Mouse (Mus musculus) liver, embryonic 15.5 days (tissue): ENCODE results near the gene Plrg1. TPM values are rescaled to one million over a fixed set of nuclear protein-coding genes. Genes with fewer than 3 reads are reported as not detected.

ENCODE experiments used
- ATAC-seq: fragments of 200-750 bp; cut with Nextera tagmentation; 2 replicates; pipeline ENCODE4 v1.8.0; 2017; ENCODE audit warnings: moderate number of reproducible peaks, mild to moderate bottlenecking, moderate library complexity; ENCODE audit not compliant: insufficient read depth
- H3K27ac ChIP-seq: fragments of 300-500 bp; sonication (generic); replicated peaks from 2 replicates; pipeline ENCODE4 v1.5.1; 2015; ENCODE audit warnings: mild to moderate bottlenecking, inconsistent platforms
- H3K27me3 ChIP-seq: fragments of 300-500 bp; sonication (generic); 2 replicates; pipeline ENCODE4 v1.6.1; 2015; ENCODE audit warnings: mild to moderate bottlenecking, inconsistent platforms
- H3K36me3 ChIP-seq: fragments of 300-500 bp; sonication (generic); replicated peaks from 2 replicates; pipeline ENCODE4 v1.6.1; 2015; ENCODE audit warnings: moderate library complexity, mild to moderate bottlenecking, inconsistent platforms
- H3K4me1 ChIP-seq: fragments of 300-500 bp; sonication (generic); replicated peaks from 2 replicates; pipeline ENCODE4 v1.6.1; 2015; ENCODE audit warnings: inconsistent platforms
- H3K4me2 ChIP-seq: fragments of 300-500 bp; sonication (generic); 2 replicates; pipeline ENCODE4 v1.6.1; 2015; ENCODE audit warnings: moderate library complexity, mild to moderate bottlenecking, inconsistent platforms
- H3K4me3 ChIP-seq: fragments of 300-500 bp; sonication (generic); replicated peaks from 2 replicates; pipeline ENCODE4 v1.5.1; 2015; ENCODE audit warnings: mild to moderate bottlenecking, inconsistent platforms
- H3K9ac ChIP-seq: fragments of 300-500 bp; sonication (generic); 2 replicates; pipeline ENCODE4 v1.6.1; 2015; ENCODE audit warnings: moderate library complexity, mild to moderate bottlenecking, inconsistent platforms
- H3K9me3 ChIP-seq: fragments of 300-500 bp; sonication (generic); replicated peaks from 2 replicates; pipeline ENCODE4 v1.6.1; 2016; ENCODE audit warnings: inconsistent platforms
- WGBS: fragments of 180-500 bp; shearing (Covaris S2); methylation state at CpG from one replicate; pipeline ENCODE4 v1.1.7; 2015; ENCODE audit warnings: mixed read lengths; ENCODE audit not compliant: insufficient replicate concordance; 5-methylcytosine and 5-hydroxymethylcytosine counted together
- polyA plus RNA-seq: library from polyadenylated mRNA; unstranded; fragments of >200 nt; fragmentation: Nextera tagmentation; extraction: Ambion mirVana; gene quantifications from 2 replicates; pipeline ENCODE4 v1.2.1, GENCODE M21; 2015

Plrg1 gene
- polyA plus RNA-seq: 41.9 and 46.0 TPM in 2 replicates

- Histone ChIP-seq H3K27me3 (no peaks in the 10 kb centered on the region), H3K4me3 (peak within 1 kb of the TSS; percentile 92), H3K4me2 (peak within 1 kb of the TSS; percentile 81), H3K9ac (peak within 1 kb of the TSS; percentile 82), H3K4me1 (peaks cover 36% of the 10 kb centered on the region), H3K27ac (peak within 1 kb of the TSS; percentile 81), H3K9me3 (no peaks in the 10 kb centered on the region), H3K36me3 (peaks cover 35% of the 10 kb centered on the region)
- ATAC-seq: peak; percentile 96
- under 1% methylated on average over 61 of the region's 61 CpGs for WGBS
These were observed at the start of gene Plrg1 for GRCm38 (mm10) chr3:83055281-83056038. TSS of gene Plrg1 (plus strand) at chr3:83055522.

- Histone ChIP-seq H3K4me1 (no peaks in the 10 kb centered on the region), H3K36me3 (no peaks in the 10 kb centered on the region), H3K27me3 (no peaks in the 10 kb centered on the region), H3K4me3 (peak within 1 kb of the TSS; percentile 32), H3K27ac (peak within 1 kb of the TSS; percentile 72), H3K9me3 (no peaks in the 10 kb centered on the region), H3K9ac (peak within 1 kb of the TSS; percentile 6; the same call in 1 of the 2 replicates), H3K4me2 (peak within 1 kb of the TSS; percentile 21; the same call in 1 of the 2 replicates)
- 27% methylated on average over 7 of the region's 7 CpGs for WGBS
- peak; percentile 74 for ATAC-seq
These were observed 47.8 kb upstream of the Plrg1 start, which contains the start of gene Fgg for GRCm38 (mm10) chr3:83007557-83007956. TSS of gene Fgg (plus strand) at chr3:83007724.

GRCm38 (mm10) chr3:83010291-83010690 is 45.0 kb upstream of the Plrg1 start:
- no peak overlapping the region for H3K9ac ChIP-seq
- no peaks in the 10 kb centered on the region for H3K27me3 ChIP-seq
- H3K27ac ChIP-seq: no peak overlapping the region
- no peaks in the 10 kb centered on the region for H3K4me1 ChIP-seq
- ATAC-seq: no peak
- peak overlapping the region; percentile 32 for H3K4me3 ChIP-seq
- WGBS: 42% methylated on average over 11 of the region's 11 CpGs
- no peaks in the 10 kb centered on the region for H3K9me3 ChIP-seq
- peak overlapping the region; percentile 42 for H3K4me2 ChIP-seq
- H3K36me3 ChIP-seq: no peaks in the 10 kb centered on the region

- 52% methylated on average over 4 of the region's 4 CpGs for WGBS
These were observed 44.2 kb upstream of the Plrg1 start for GRCm38 (mm10) chr3:83011136-83011535.

GRCm38 (mm10) chr3:83011565-83011964 is 43.8 kb upstream of the Plrg1 start:
- no peaks in the 10 kb centered on the region for H3K27me3 ChIP-seq
- H3K4me1 ChIP-seq: no peaks in the 10 kb centered on the region
- no peak overlapping the region for H3K9ac ChIP-seq
- 55% methylated on average over 4 of the region's 4 CpGs for WGBS
- no peaks in the 10 kb centered on the region for H3K9me3 ChIP-seq
- no peaks in the 10 kb centered on the region for H3K36me3 ChIP-seq
- 0 out of 2 replicates have a peak overlapping the region, but pooled peaks have one; percentile 5 for H3K4me3 ChIP-seq
- no peak overlapping the region for H3K27ac ChIP-seq
- peak overlapping the region; percentile 42 for H3K4me2 ChIP-seq
- ATAC-seq: no peak

More at GRCm38 (mm10) chr3:83011136-83011535, 44.2 kb upstream of the Plrg1 start:
- H3K4me3 ChIP-seq: 0 out of 2 replicates have a peak overlapping the region, but pooled peaks have one; percentile 5
- ATAC-seq: no peak
- H3K27ac ChIP-seq: no peak overlapping the region
- H3K4me2 ChIP-seq: peak overlapping the region; percentile 42
- H3K36me3 ChIP-seq: no peaks in the 10 kb centered on the region
- H3K9ac ChIP-seq: no peak overlapping the region
- H3K27me3 ChIP-seq: no peaks in the 10 kb centered on the region
- no peaks in the 10 kb centered on the region for H3K9me3 ChIP-seq
- H3K4me1 ChIP-seq: no peaks in the 10 kb centered on the region

- H3K9ac ChIP-seq: no peak overlapping the region
- H3K27me3 ChIP-seq: no peaks in the 10 kb centered on the region
- H3K9me3 ChIP-seq: no peaks in the 10 kb centered on the region
- ATAC-seq: no peak
- no peak overlapping the region for H3K4me3 ChIP-seq
- H3K36me3 ChIP-seq: no peaks in the 10 kb centered on the region
- H3K4me2 ChIP-seq: peak overlapping the region; percentile 42
- H3K4me1 ChIP-seq: no peaks in the 10 kb centered on the region
- no peak overlapping the region for H3K27ac ChIP-seq
- 78% methylated on average over 19 of the region's 19 CpGs for WGBS
These were observed 42.7 kb upstream of the Plrg1 start for GRCm38 (mm10) chr3:83012636-83013035.

- no peak overlapping the region for H3K27ac ChIP-seq
- H3K4me3 ChIP-seq: no peak overlapping the region
- no peak overlapping the region for H3K4me2 ChIP-seq
- no peaks in the 10 kb centered on the region for H3K4me1 ChIP-seq
- H3K27me3 ChIP-seq: no peaks in the 10 kb centered on the region
- ATAC-seq: no peak
- no peak overlapping the region for H3K9ac ChIP-seq
- H3K36me3 ChIP-seq: no peaks in the 10 kb centered on the region
- WGBS: 70% methylated on average over 10 of the region's 10 CpGs
- no peaks in the 10 kb centered on the region for H3K9me3 ChIP-seq
These were observed 41.4 kb upstream of the Plrg1 start for GRCm38 (mm10) chr3:83013951-83014350.

DNA sequence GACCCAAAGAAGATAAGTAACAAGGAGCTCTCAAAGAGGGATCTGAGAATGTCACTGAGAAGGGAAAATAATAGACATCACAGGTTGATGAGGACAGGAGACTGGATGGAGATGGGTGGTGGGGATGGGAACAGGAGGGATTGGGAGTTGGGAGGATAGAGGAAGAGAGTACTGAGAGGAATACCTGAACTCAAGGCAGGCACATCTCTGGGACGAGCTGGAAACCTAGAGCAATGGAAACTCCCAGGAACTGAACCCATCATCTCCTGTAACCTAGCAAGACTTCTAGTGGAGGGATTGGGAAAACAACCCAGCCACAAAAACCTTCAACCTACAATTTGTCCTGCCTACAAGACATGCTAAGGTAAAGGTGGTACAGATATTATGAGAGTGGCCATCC is 39.1 kb upstream of the Plrg1 start:
- WGBS: 52% methylated on average over 1 of the region's 1 CpGs
- H3K9ac ChIP-seq: no peak overlapping the region
- no peak overlapping the region for H3K4me2 ChIP-seq
- no peak for ATAC-seq
- H3K4me1 ChIP-seq: no peaks in the 10 kb centered on the region
- H3K4me3 ChIP-seq: no peak overlapping the region
- H3K27me3 ChIP-seq: no peaks in the 10 kb centered on the region
- no peak overlapping the region for H3K27ac ChIP-seq
- no peaks in the 10 kb centered on the region for H3K9me3 ChIP-seq
- no peaks in the 10 kb centered on the region for H3K36me3 ChIP-seq

DNA sequence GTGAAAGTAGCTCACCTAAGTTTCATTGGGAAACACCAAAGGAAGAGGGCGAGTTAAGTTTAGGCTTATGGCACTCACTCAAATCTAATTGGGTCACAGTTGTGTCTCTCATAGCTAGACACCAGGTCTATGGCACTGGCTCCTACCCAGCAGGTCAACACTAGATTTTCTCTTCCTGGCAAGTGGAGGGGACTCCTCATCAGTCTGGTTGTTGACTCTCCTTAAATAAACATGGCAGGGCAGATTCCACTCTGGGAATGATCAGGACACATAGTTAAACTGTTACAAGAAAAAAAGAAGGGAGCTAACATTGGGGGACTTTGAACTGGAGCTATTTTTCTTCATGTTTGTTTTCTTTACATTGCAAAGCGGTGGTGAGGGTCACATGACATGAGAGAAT is 34.9 kb upstream of the Plrg1 start:
- Histone ChIP-seq H3K27me3 (no peaks in the 10 kb centered on the region), H3K27ac (peak overlapping the region; percentile 68), H3K36me3 (no peaks in the 10 kb centered on the region), H3K4me1 (0 out of 2 replicates have a peak, but pooled peaks cover 3% of the 10 kb centered on the region), H3K4me3 (no peak overlapping the region), H3K9me3 (no peaks in the 10 kb centered on the region), H3K9ac (no peak overlapping the region), H3K4me2 (0 out of 2 replicates have a peak overlapping the region, but pooled peaks have one; percentile 13)
- ATAC-seq: peak; percentile 86
- 46% methylated on average over 2 of the region's 2 CpGs for WGBS

DNA sequence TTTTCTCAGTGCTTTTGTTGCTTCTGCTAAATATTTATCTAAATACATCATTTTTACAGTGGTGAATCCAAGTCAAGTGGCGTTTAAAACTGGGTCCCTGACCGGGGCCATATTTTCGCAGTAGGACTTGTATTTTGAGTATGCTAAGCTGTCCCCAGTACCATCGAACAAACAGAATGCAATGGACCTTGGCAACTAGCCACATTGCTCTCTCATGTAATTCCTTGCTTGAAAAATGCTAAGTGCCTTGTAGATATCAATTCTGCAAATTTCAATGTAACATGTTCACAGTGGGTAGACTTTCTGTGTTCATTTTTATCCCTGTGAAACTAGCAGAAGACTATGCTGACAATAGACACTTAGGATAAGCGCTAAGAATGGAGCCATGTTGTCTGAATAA is 34.1 kb upstream of the Plrg1 start:
- H3K27ac ChIP-seq: 0 out of 2 replicates have a peak overlapping the region, but pooled peaks have one; percentile 29

DNA sequence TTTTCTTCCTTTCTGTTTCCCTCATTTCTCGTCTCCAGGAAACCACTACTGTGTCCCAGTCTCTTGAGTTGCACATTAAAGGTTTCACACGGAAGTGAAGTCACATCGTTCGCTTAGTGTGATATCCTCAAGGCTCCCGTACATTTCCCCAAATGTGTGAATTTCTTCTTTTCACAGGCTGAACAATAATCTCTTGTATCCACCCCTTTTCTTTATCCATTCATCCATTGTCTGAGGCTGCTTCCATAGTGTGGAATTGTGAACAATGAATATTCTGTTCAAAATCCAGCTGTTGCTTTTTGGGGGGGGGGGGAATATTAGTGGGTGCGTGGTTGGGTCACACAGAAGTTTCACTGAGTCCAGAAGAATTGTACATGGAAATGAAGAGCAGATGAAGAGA is 30.3 kb upstream of the Plrg1 start:
- no peak for ATAC-seq
- H3K4me1 ChIP-seq: 0 out of 2 replicates have a peak, but pooled peaks cover 3% of the 10 kb centered on the region
- no peaks in the 10 kb centered on the region for H3K36me3 ChIP-seq
- WGBS: 69% methylated on average over 6 of the region's 6 CpGs
- H3K9ac ChIP-seq: no peak overlapping the region
- H3K27ac ChIP-seq: peak overlapping the region; percentile 56
- no peak overlapping the region for H3K4me3 ChIP-seq
- H3K9me3 ChIP-seq: no peaks in the 10 kb centered on the region
- H3K27me3 ChIP-seq: no peaks in the 10 kb centered on the region
- H3K4me2 ChIP-seq: no peak overlapping the region

More for the DNA sequence above, 34.1 kb upstream of the Plrg1 start:
- Histone ChIP-seq H3K9ac (no peak overlapping the region), H3K36me3 (no peaks in the 10 kb centered on the region), H3K4me2 (no peak overlapping the region), H3K9me3 (no peaks in the 10 kb centered on the region), H3K4me1 (0 out of 2 replicates have a peak, but pooled peaks cover 3% of the 10 kb centered on the region), H3K4me3 (no peak overlapping the region), H3K27me3 (no peaks in the 10 kb centered on the region)
- WGBS: 66% methylated on average over 5 of the region's 5 CpGs
- ATAC-seq: no peak
